In the genomic region with DNA sequence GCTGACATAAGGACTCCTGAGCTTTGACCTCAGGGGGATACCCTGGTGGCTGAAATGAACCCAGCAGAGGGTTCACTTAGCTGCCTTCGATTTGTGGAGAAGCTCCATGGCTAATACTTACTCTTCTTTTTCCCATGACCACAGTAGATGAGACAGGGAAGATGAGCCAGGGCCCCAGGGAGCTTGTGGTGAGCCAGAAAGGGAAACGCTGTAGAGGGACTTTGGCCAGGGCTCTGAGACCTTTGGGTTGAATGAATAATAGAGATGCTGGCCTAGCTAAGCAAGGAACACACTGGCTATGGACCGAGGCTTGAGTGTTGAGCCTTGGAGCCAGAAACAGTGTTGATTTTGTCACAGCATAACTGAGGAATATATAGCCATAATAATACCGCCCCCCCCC, we compare ENCODE assay signal across 23 mouse cellular contexts. TPM values are rescaled to one million over a fixed set of nuclear protein-coding genes. Genes with fewer than 3 reads are reported as not detected.
A peak's percentile ranks its signal among the peaks of the same experiment; 100 is the strongest.
DNase-seq lines count a peak whose midpoint lies in the region; ATAC-seq and TF ChIP-seq lines count a peak whose summit lies in the region.
"Had no signal": no experiment of that assay in that cellular context is flagged by ENCODE, and none has a peak within 500 bp of the region (broad histone marks: within the 10 kb centered on the region; RNA-seq: fewer than 3 reads in every experiment).

No protein-coding gene starts in this region.

- TF ChIP-seq CTCF in cerebellum, adult 2 months (IDR thresholded peaks at IDR 0.05; ENCODE audit: borderline replicate concordance, insufficient read depth, low read depth, low read length), result no peak

- H3K36me3 ChIP-seq in liver, embryonic 11.5 days (ENCODE audit: control insufficient read depth, insufficient read depth, low read length), result no peaks in the 10 kb centered on the region
- H3K36me3 ChIP-seq: heart, embryonic 10.5 days; hindbrain, embryonic 15.5 days; midbrain, embryonic 12.5 days had no signal

- no peak for TF ChIP-seq POLR2A in cerebellum, adult 2 months (IDR thresholded peaks at IDR 0.05; ENCODE audit: borderline replicate concordance, insufficient read depth, low read length)

- peak overlapping the region; percentile 43 for H3K4me2 ChIP-seq in liver, embryonic 11.5 days
- H3K4me2 ChIP-seq: hindbrain, embryonic 15.5 days; midbrain, embryonic 12.5 days had no signal

- 62% methylated on average over 4 of the region's 4 CpGs for WGBS in liver, embryonic 11.5 days
- 37% methylated on average over 4 of the region's 4 CpGs for WGBS in cerebellum, adult 2 months

- peak overlapping the region; percentile 32 for H3K4me3 ChIP-seq in liver, embryonic 11.5 days (ENCODE audit: low read depth, low read length)
- no peak overlapping the region for H3K4me3 ChIP-seq in cerebellum, adult 2 months (replicated peaks; ENCODE audit: insufficient read depth, low read depth, low read length)
- H3K4me3 ChIP-seq: heart, embryonic 10.5 days; hindbrain, embryonic 15.5 days; layer of hippocampus, adult 2 months; midbrain, embryonic 12.5 days had no signal

- 0 out of 2 replicates have a peak, but pooled peaks cover 3% of the 10 kb centered on the region for H3K4me1 ChIP-seq in liver, embryonic 11.5 days (replicated peaks; ENCODE audit: control insufficient read depth, insufficient read depth, low read length)
- no peaks in the 10 kb centered on the region; the same call in 1 of the 2 replicates for H3K4me1 ChIP-seq in cerebellum, adult 2 months (ENCODE audit: control insufficient read depth, insufficient read depth, low read length)
- H3K4me1 ChIP-seq: heart, embryonic 10.5 days; midbrain, embryonic 12.5 days had no signal

- H3K27me3 ChIP-seq in liver, embryonic 11.5 days (replicated peaks; ENCODE audit: control insufficient read depth, insufficient read depth, low read length), result no peaks in the 10 kb centered on the region
- no peaks in the 10 kb centered on the region for H3K27me3 ChIP-seq in cerebellum, adult 2 months (ENCODE audit: control insufficient read depth, insufficient read depth, low read length)
- H3K27me3 ChIP-seq: hindbrain, embryonic 15.5 days; midbrain, embryonic 12.5 days had no signal

- H3K9me3 ChIP-seq in liver, embryonic 11.5 days (ENCODE audit: control insufficient read depth, low read length), result no peaks in the 10 kb centered on the region
- H3K9me3 ChIP-seq: heart, embryonic 10.5 days; hindbrain, embryonic 15.5 days; midbrain, embryonic 12.5 days had no signal

- no peak for ATAC-seq in liver, embryonic 11.5 days (replicated peaks; ENCODE audit: low FRiP score)
- ATAC-seq: activated CD4-positive, CD25-positive, alpha-beta regulatory T cell, adult 4 months had no signal

- no peak overlapping the region for H3K9ac ChIP-seq in liver, embryonic 11.5 days (ENCODE audit: low read depth, low read length)
- H3K9ac ChIP-seq: hindbrain, embryonic 15.5 days; midbrain, embryonic 12.5 days had no signal

- peak overlapping the region; percentile 14; the same call in 1 of the 2 replicates for H3K27ac ChIP-seq in liver, embryonic 11.5 days (ENCODE audit: low read depth, low read length)
- no peak overlapping the region for H3K27ac ChIP-seq in cerebellum, adult 2 months (ENCODE audit: insufficient read depth, low read length)
- H3K27ac ChIP-seq: heart, embryonic 10.5 days; hindbrain, embryonic 15.5 days; layer of hippocampus, adult 2 months; macrophage; midbrain, embryonic 12.5 days had no signal

- peak; percentile 26 to 27 for DNase-seq in cerebellum, postnatal 14 days
- DNase-seq in cerebellum, adult 18-20 months, result no peak
- DNase-seq in kidney, adult 9 months, result peak; percentile 67
- DNase-seq in liver, embryonic 11.5 days (ENCODE audit: low spot score), result no peak
- DNase-seq in retina, postnatal 1 day, result peak; percentile 30
- DNase-seq in spleen, adult 18-20 months, result no peak
- DNase-seq in cerebellum, adult 2 months, result no peak
- DNase-seq in frontal cortex, postnatal 36 days (ENCODE audit: low spot score in 2 of 2), result no peak
- DNase-seq: adrenal gland, postnatal 36 days; gastrocnemius, postnatal 36 days; heart, postnatal 14 days; lung, adult 18-20 months; right cerebral cortex, postnatal 25 days; thymus, postnatal 4 days had no signal

RNA-seq across cellular contexts. Expression of gene Habp2, which starts 1.5 kb away (rescaled TPM):
- polyA plus RNA-seq in liver, embryonic 11.5 days (2014; fragmentation: Nextera tagmentation; extraction: Ambion mirVana), result 56.3 and 65.6 TPM in 2 replicates
- not detected in 2 replicates for polyA plus RNA-seq in cerebellum, adult 2 months (2012; rRNA removed)
- polyA plus RNA-seq: activated CD4-positive, CD25-positive, alpha-beta regulatory T cell, adult 4 months; embryonic facial prominence, embryonic 11.5 days; forebrain, embryonic 11.5 days; frontal cortex, adult 2 months; macrophage; midbrain, embryonic 12.5 days had no signal

Comparison
In these comparisons a context has a peak if more than half of its experiments do, and no peak if none do; other contexts are left out.
1. DNase-seq: peak in cerebellum, postnatal 14 days (2 of 2), kidney, adult 9 months (single experiment) and retina, postnatal 1 day (single experiment); none in cerebellum, adult 18-20 months (0 of 2), liver, embryonic 11.5 days (single experiment), spleen, adult 18-20 months (0 of 2), cerebellum, adult 2 months (0 of 2) and frontal cortex, postnatal 36 days (0 of 2).
2. RNA of gene Habp2, which starts 1.5 kb away (polyA plus RNA-seq): 56.3 to 65.6 TPM in liver, embryonic 11.5 days; not detected in cerebellum, adult 2 months; every median in the first group is over 10 times any median in the second.